Mouse (Mus musculus): ENCODE measurements around the gene Astl.

- TF ChIP-seq CTCF (IDR thresholded peaks at IDR 0.05) (no peak), EP300 (IDR thresholded peaks at IDR 0.05; ENCODE audit: insufficient read depth, low read depth, low read length) (peak; percentile 33; the same call in 1 of the 2 replicates), POLR2A (IDR thresholded peaks at IDR 0.05; ENCODE audit: insufficient read depth, low read depth, low read length) (no peak)
Measured at GRCm38 (mm10) chr2:127387521-127387920, 49.1 kb downstream of the Astl start.

Measured in heart, adult 2 months (tissue).